Mouse (Mus musculus) forebrain, embryonic 15.5 days (tissue): ENCODE results near the gene Capn1. TPM values are rescaled to one million over a fixed set of nuclear protein-coding genes. Genes with fewer than 3 reads are reported as not detected.

Experiments used
- ATAC-seq: fragments of 200-750 bp; cut with Nextera tagmentation; replicated peaks from 2 replicates; pipeline ENCODE4 v1.8.0; 2017; ENCODE audit warnings: mild to moderate bottlenecking, moderate TSS enrichment, moderate library complexity
- H3K27ac ChIP-seq: fragments of 300-500 bp; sonication (generic); replicated peaks from 2 replicates; pipeline ENCODE4 v1.5.1; 2015; ENCODE audit warnings: mild to moderate bottlenecking, inconsistent platforms
- H3K27me3 ChIP-seq: fragments of 300-500 bp; sonication (generic); 2 replicates; pipeline ENCODE4 v1.6.1; 2015; ENCODE audit warnings: inconsistent platforms
- H3K36me3 ChIP-seq: fragments of 300-500 bp; sonication (generic); 2 replicates; pipeline ENCODE4 v1.6.1; 2015; ENCODE audit warnings: mild to moderate bottlenecking, inconsistent platforms
- H3K4me1 ChIP-seq: fragments of 300-500 bp; sonication (generic); 2 replicates; pipeline ENCODE4 v1.6.1; 2015; ENCODE audit warnings: inconsistent platforms
- H3K4me2 ChIP-seq: fragments of 300-500 bp; sonication (generic); replicated peaks from 2 replicates; pipeline ENCODE4 v1.6.1; 2015; ENCODE audit warnings: mild to moderate bottlenecking, inconsistent platforms
- H3K4me3 ChIP-seq: fragments of 300-500 bp; sonication (generic); 2 replicates; pipeline ENCODE4 v1.5.1; 2015; ENCODE audit warnings: mild to moderate bottlenecking, inconsistent platforms
- H3K9ac ChIP-seq: fragments of 300-500 bp; sonication (generic); replicated peaks from 2 replicates; pipeline ENCODE4 v1.6.1; 2015; ENCODE audit warnings: mild to moderate bottlenecking, inconsistent platforms
- H3K9me3 ChIP-seq: fragments of 300-500 bp; sonication (generic); 2 replicates; pipeline ENCODE4 v1.6.1; 2016; ENCODE audit warnings: inconsistent platforms
- WGBS: fragments of 180-500 bp; shearing (Covaris S2); methylation state at CpG from one replicate; pipeline ENCODE4 v1.1.7; 2015; ENCODE audit warnings: mixed read lengths; 5-methylcytosine and 5-hydroxymethylcytosine counted together
- polyA plus RNA-seq: library from polyadenylated mRNA; unstranded; fragments of >200 nt; fragmentation: Nextera tagmentation; extraction: Ambion mirVana; gene quantifications from 2 replicates; pipeline ENCODE4 v1.2.1, GENCODE M21; 2015

The Capn1 gene
- polyA plus RNA-seq, 1 experiment from 2014 or later = 1.6 TPM

GRCm38 (mm10) chr19:6030520-6031280, 15.0 kb upstream of the Capn1 start:
- H3K9ac ChIP-seq = no peak overlapping the region
- no peak overlapping the region for H3K27ac ChIP-seq
- no peak for ATAC-seq
- 76% methylated on average over 14 of the region's 14 CpGs for WGBS
- no peaks in the 10 kb centered on the region for H3K27me3 ChIP-seq
- H3K36me3 ChIP-seq = no peaks in the 10 kb centered on the region
- no peak overlapping the region for H3K4me3 ChIP-seq
- H3K9me3 ChIP-seq = no peaks in the 10 kb centered on the region
- no peaks in the 10 kb centered on the region for H3K4me1 ChIP-seq
- no peak overlapping the region for H3K4me2 ChIP-seq

GRCm38 (mm10) chr19:6029426-6029825, 13.7 kb upstream of the Capn1 start:
- ATAC-seq = no peak
- WGBS = 77% methylated on average over 9 of the region's 9 CpGs
- H3K9ac ChIP-seq = no peak overlapping the region

DNA sequence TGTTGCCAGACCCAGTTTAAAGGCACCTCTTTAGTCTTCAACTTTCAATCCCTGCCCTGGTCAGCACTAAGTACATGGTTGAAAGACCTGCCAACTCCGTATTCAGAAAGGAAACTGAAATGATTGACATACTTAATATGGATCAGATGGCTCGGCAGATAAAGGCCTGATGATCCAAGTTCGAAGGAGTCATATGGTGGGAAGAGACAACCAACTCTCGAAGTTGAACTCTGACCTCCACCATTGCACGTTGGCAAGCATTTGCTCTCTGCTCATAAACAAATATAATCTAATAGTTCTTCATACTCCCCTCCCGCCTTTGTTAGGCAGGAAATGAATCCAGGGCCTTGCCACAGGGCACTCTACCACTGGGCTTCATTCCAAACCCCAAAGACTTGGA, 13.3 kb upstream of the Capn1 start:
- H3K27me3 ChIP-seq = no peaks in the 10 kb centered on the region
- H3K4me3 ChIP-seq = no peak overlapping the region
- H3K36me3 ChIP-seq = no peaks in the 10 kb centered on the region
- H3K9me3 ChIP-seq = no peaks in the 10 kb centered on the region
- no peak overlapping the region for H3K27ac ChIP-seq
- no peak overlapping the region for H3K9ac ChIP-seq
- 87% methylated on average over 6 of the region's 6 CpGs for WGBS
- no peak overlapping the region for H3K4me2 ChIP-seq
- no peaks in the 10 kb centered on the region for H3K4me1 ChIP-seq
- ATAC-seq = no peak

More at GRCm38 (mm10) chr19:6029426-6029825, 13.7 kb upstream of the Capn1 start:
- Histone ChIP-seq H3K27me3 (no peaks in the 10 kb centered on the region), H3K4me2 (no peak overlapping the region), H3K9me3 (no peaks in the 10 kb centered on the region), H3K27ac (no peak overlapping the region), H3K4me1 (no peaks in the 10 kb centered on the region), H3K36me3 (no peaks in the 10 kb centered on the region), H3K4me3 (no peak overlapping the region)

DNA sequence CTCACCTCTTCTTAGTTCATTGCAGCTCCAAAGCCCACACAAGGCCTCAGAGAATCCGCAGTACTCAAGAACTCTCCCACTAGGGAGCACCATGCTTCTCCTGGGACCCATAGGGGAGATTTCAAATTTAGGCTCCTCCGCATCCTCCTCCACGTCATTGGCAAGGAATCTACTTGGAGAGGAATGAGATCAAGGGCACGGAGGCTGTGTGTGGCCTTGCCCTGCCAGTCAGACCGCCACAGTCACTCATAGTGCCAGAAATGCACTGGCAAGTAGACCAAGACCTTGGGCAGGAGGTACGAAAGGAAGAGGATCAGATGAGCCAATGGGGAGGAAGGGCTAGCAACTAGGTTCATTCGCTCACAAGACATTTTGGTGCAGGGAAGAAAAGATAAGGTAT, 8.2 kb upstream of the Capn1 start:
- H3K36me3 ChIP-seq = no peaks in the 10 kb centered on the region
- no peaks in the 10 kb centered on the region for H3K9me3 ChIP-seq
- H3K4me1 ChIP-seq = no peaks in the 10 kb centered on the region
- no peak overlapping the region for H3K4me3 ChIP-seq
- H3K27me3 ChIP-seq = no peaks in the 10 kb centered on the region
- no peak overlapping the region for H3K4me2 ChIP-seq
- no peak overlapping the region for H3K9ac ChIP-seq
- 86% methylated on average over 7 of the region's 7 CpGs for WGBS
- ATAC-seq = no peak
- H3K27ac ChIP-seq = no peak overlapping the region

DNA sequence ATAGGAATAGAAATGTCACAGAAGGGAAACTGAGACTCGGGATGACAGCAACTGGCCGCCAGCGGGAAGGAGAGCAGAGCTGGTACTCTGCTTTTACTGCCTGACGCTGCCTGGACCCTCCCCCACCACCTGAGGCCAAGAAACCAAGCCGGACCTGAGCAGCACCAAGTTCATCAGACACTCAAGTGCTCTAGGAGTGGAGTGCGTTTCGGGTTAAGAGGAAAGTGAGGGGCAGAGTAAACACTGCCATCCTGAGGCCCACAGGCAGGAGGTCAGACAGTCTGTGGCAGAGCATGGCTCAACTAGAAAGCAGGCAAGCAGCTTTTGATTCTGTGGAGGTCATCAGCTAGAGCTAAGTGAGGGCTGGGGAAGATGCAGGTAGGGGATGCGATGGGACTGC, 7.4 kb upstream of the Capn1 start:
- 67% methylated on average over 8 of the region's 8 CpGs for WGBS
- no peaks in the 10 kb centered on the region for H3K36me3 ChIP-seq

DNA sequence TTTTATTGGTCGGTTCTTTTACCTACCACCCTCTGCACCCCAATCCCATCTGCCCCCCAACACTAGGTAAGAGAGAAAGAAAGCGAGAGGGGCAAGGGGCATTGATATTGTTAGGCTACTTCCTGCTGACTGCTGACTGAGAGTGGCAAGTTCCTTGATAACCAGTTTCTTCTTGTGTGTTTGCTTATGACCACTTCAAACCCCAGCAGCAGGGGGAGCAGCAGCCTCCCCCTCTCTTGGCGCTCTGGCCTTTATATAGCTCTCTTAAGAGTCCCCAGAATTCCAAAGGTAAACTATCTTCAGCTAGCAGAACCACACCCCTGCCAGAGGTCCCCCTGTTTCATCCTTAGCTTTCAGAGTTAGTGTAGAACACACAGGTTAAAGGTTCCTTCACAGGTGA, 4.6 kb upstream of the Capn1 start:
- no peak overlapping the region for H3K9ac ChIP-seq
- peaks cover 17% of the 10 kb centered on the region for H3K27me3 ChIP-seq
- no peak overlapping the region for H3K4me2 ChIP-seq
- H3K4me1 ChIP-seq = peaks cover 8% of the 10 kb centered on the region
- H3K4me3 ChIP-seq = no peak overlapping the region
- ATAC-seq = no peak
- no peaks in the 10 kb centered on the region for H3K9me3 ChIP-seq
- no peak overlapping the region for H3K27ac ChIP-seq
- H3K36me3 ChIP-seq = no peaks in the 10 kb centered on the region
- 37% methylated on average over 3 of the region's 3 CpGs for WGBS

More for the DNA sequence above, 7.4 kb upstream of the Capn1 start:
- no peak for ATAC-seq
- H3K4me2 ChIP-seq = no peak overlapping the region
- no peak overlapping the region for H3K9ac ChIP-seq
- no peaks in the 10 kb centered on the region for H3K27me3 ChIP-seq
- H3K9me3 ChIP-seq = no peaks in the 10 kb centered on the region
- H3K4me3 ChIP-seq = no peak overlapping the region
- no peak overlapping the region for H3K27ac ChIP-seq
- H3K4me1 ChIP-seq = no peaks in the 10 kb centered on the region

DNA sequence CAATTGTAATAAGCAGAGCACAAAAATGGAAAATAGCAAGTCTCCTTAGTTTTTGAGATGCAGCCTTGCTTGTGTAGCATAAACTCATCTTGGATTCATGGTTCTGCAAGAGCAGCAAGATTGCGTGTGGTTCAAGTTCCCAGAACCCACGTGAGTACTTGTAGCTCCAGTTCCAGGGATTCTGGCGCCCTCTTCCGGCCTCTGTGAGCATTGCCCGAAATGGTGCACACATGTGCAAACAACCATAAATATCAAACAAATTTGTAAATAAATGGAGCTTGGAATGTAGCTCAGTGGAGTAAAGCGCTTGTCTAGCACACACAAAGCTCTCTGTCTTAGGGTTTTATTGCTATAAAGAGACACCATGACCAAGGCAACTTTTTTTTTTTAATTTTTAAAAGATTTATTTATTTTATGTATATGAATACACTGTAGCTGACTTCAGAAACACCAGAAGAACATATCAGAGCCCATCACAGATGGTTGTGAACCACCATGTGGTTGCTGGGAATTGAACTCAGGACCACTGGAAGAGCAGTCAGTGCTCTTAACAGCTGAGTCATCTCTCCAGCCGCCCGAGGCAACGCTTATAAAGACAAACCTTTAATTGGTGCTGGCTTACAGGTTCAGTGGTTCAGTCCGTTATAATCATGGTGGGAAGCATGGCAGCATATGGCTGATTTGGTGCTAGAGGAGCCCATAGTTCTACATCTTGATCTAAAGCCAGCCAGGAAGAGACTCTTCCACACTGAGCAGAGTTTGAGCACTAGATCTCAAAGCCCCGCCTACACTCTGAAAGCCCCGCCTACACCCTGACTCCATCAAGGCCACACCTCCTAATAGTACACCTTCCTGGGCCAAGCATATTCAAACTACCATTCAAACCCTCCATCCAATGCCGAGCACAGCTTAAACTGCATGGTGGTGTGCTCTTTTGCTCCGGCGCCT, 2.7 kb upstream of the Capn1 start:
- no peak for ATAC-seq

GRCm38 (mm10) chr19:6016532-6016931, 835 bp upstream of the Capn1 start:
- no peak overlapping the region for H3K27ac ChIP-seq
- no peak overlapping the region for H3K9ac ChIP-seq
- no peak for ATAC-seq
- 35% methylated on average over 7 of the region's 7 CpGs for WGBS
- peaks cover 10% of the 10 kb centered on the region for H3K4me1 ChIP-seq
- no peak overlapping the region for H3K4me2 ChIP-seq
- no peak overlapping the region for H3K4me3 ChIP-seq
- H3K9me3 ChIP-seq = no peaks in the 10 kb centered on the region
- peaks cover 25% of the 10 kb centered on the region for H3K27me3 ChIP-seq
- no peaks in the 10 kb centered on the region for H3K36me3 ChIP-seq

More for the DNA sequence above, 2.7 kb upstream of the Capn1 start:
- 30% methylated on average over 15 of the region's 15 CpGs for WGBS
- Histone ChIP-seq H3K9ac (no peak overlapping the region), H3K4me3 (no peak overlapping the region), H3K36me3 (no peaks in the 10 kb centered on the region), H3K9me3 (no peaks in the 10 kb centered on the region), H3K4me1 (peaks cover 10% of the 10 kb centered on the region), H3K27me3 (peaks cover 25% of the 10 kb centered on the region), H3K27ac (no peak overlapping the region), H3K4me2 (no peak overlapping the region)

- Histone ChIP-seq H3K4me1 (peaks cover 10% of the 10 kb centered on the region), H3K36me3 (no peaks in the 10 kb centered on the region), H3K9me3 (no peaks in the 10 kb centered on the region), H3K4me2 (peak overlapping the region; percentile 89), H3K9ac (peak overlapping the region; percentile 52), H3K4me3 (peak overlapping the region; percentile 47), H3K27ac (no peak overlapping the region), H3K27me3 (peaks cover 25% of the 10 kb centered on the region)
- WGBS = 3% methylated on average over 18 of the region's 18 CpGs
- peak; percentile 38; the same call in 1 of the 2 replicates for ATAC-seq
Measured at GRCm38 (mm10) chr19:6014991-6015510, 646 bp downstream of the Capn1 start.

- Histone ChIP-seq H3K9ac (no peak overlapping the region), H3K36me3 (no peaks in the 10 kb centered on the region), H3K4me1 (peaks cover 10% of the 10 kb centered on the region), H3K4me2 (no peak overlapping the region), H3K27me3 (peaks cover 25% of the 10 kb centered on the region), H3K27ac (no peak overlapping the region), H3K9me3 (no peaks in the 10 kb centered on the region), H3K4me3 (no peak overlapping the region)
- ATAC-seq = no peak
- 89% methylated on average over 10 of the region's 10 CpGs for WGBS
Measured at GRCm38 (mm10) chr19:6013691-6014090, 2.0 kb downstream of the Capn1 start.

DNA sequence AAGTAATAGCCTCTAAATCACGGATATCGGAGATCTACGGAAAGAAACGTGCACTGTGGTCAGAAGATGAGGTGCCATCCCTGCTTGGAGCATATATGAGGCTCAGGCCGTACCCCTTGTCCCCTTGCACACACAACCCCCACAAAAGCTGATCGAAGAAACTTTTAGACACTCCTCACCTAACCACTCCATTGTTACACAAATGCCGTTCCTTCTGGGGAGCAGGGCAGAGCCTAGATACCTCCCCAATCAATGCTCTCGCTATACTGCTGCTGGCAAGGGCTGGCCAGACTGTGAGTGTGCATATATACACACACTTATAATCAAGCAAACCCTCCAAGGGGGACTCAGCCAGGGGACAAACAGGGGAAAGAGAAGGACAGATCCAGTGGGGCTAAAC, 6.6 kb downstream of the Capn1 start:
- Histone ChIP-seq H3K27me3 (peaks cover 4% of the 10 kb centered on the region; the same call in 1 of the 2 replicates), H3K9ac (no peak overlapping the region), H3K4me2 (no peak overlapping the region), H3K9me3 (no peaks in the 10 kb centered on the region), H3K36me3 (no peaks in the 10 kb centered on the region), H3K4me1 (no peaks in the 10 kb centered on the region), H3K27ac (no peak overlapping the region), H3K4me3 (no peak overlapping the region)
- no peak for ATAC-seq
- 63% methylated on average over 8 of the region's 8 CpGs for WGBS

- Histone ChIP-seq H3K27ac (no peak overlapping the region), H3K4me2 (no peak overlapping the region), H3K9me3 (no peaks in the 10 kb centered on the region), H3K4me3 (no peak overlapping the region), H3K4me1 (no peaks in the 10 kb centered on the region), H3K9ac (no peak overlapping the region), H3K36me3 (no peaks in the 10 kb centered on the region), H3K27me3 (no peaks in the 10 kb centered on the region)
- ATAC-seq = no peak
- WGBS = 90% methylated on average over 13 of the region's 13 CpGs
Measured at GRCm38 (mm10) chr19:6007013-6007412, 8.7 kb downstream of the Capn1 start.
